Mouse (Mus musculus): ENCODE measurements at regions not wholly inside any gene's neighbourhood (a gene's known extent, or its start where the extent isn't known, plus 50 kb on each side); places are given as distances from the start of the nearest gene placed in this dataset.

- Histone ChIP-seq H3K9me3 (replicated peaks; ENCODE audit: control insufficient read depth, low read length) (no peaks in the 10 kb centered on the region), H3K4me1 (ENCODE audit: control insufficient read depth, insufficient read depth, low read length) (no peaks in the 10 kb centered on the region), H3K36me3 (ENCODE audit: control insufficient read depth, insufficient read depth) (no peaks in the 10 kb centered on the region), H3K9ac (ENCODE audit: low read length) (no peak overlapping the region), H3K4me3 (ENCODE audit: low read length) (no peak overlapping the region), H3K4me2 (ENCODE audit: low read depth, low read length) (no peak overlapping the region), H3K27ac (ENCODE audit: low read length) (no peak overlapping the region), H3K27me3 (ENCODE audit: control insufficient read depth, insufficient read depth, low read length) (no peaks in the 10 kb centered on the region)
- no peak for ATAC-seq (replicated peaks; ENCODE audit: extremely low read depth, insufficient read depth, low FRiP score)
- 66% methylated on average over 3 of the region's 3 CpGs for WGBS
These were observed 158.7 kb upstream of the Castor2 start for GRCm38 (mm10) chr5:133940841-133941240.

- Histone ChIP-seq H3K27ac (ENCODE audit: low read length) (no peak overlapping the region), H3K4me3 (ENCODE audit: low read length) (no peak overlapping the region), H3K4me1 (ENCODE audit: control insufficient read depth, insufficient read depth, low read length) (no peaks in the 10 kb centered on the region), H3K9me3 (replicated peaks; ENCODE audit: control insufficient read depth, low read length) (no peaks in the 10 kb centered on the region), H3K4me2 (ENCODE audit: low read depth, low read length) (no peak overlapping the region), H3K9ac (ENCODE audit: low read length) (no peak overlapping the region), H3K36me3 (ENCODE audit: control insufficient read depth, insufficient read depth) (no peaks in the 10 kb centered on the region), H3K27me3 (ENCODE audit: control insufficient read depth, insufficient read depth, low read length) (no peaks in the 10 kb centered on the region)
- no peak for ATAC-seq (replicated peaks; ENCODE audit: extremely low read depth, insufficient read depth, low FRiP score)
- WGBS: 69% methylated on average over 2 of the region's 2 CpGs
These were observed 159.5 kb upstream of the Castor2 start for GRCm38 (mm10) chr5:133940030-133940429.

GRCm38 (mm10) chr5:133937967-133938918 lies 161.3 kb upstream of the Castor2 start:
- Histone ChIP-seq H3K9ac (ENCODE audit: low read length) (no peak overlapping the region), H3K4me2 (ENCODE audit: low read depth, low read length) (no peak overlapping the region), H3K36me3 (ENCODE audit: control insufficient read depth, insufficient read depth) (no peaks in the 10 kb centered on the region), H3K4me1 (ENCODE audit: control insufficient read depth, insufficient read depth, low read length) (no peaks in the 10 kb centered on the region), H3K27me3 (ENCODE audit: control insufficient read depth, insufficient read depth, low read length) (no peaks in the 10 kb centered on the region), H3K4me3 (ENCODE audit: low read length) (no peak overlapping the region), H3K27ac (ENCODE audit: low read length) (no peak overlapping the region), H3K9me3 (replicated peaks; ENCODE audit: control insufficient read depth, low read length) (no peaks in the 10 kb centered on the region)
- 69% methylated on average over 9 of the region's 9 CpGs for WGBS
- ATAC-seq (replicated peaks; ENCODE audit: extremely low read depth, insufficient read depth, low FRiP score): no peak

- Histone ChIP-seq H3K9ac (ENCODE audit: low read length) (no peak overlapping the region), H3K27ac (ENCODE audit: low read length) (no peak overlapping the region), H3K27me3 (ENCODE audit: control insufficient read depth, insufficient read depth, low read length) (no peaks in the 10 kb centered on the region), H3K4me1 (ENCODE audit: control insufficient read depth, insufficient read depth, low read length) (no peaks in the 10 kb centered on the region), H3K36me3 (ENCODE audit: control insufficient read depth, insufficient read depth) (no peaks in the 10 kb centered on the region), H3K4me2 (ENCODE audit: low read depth, low read length) (no peak overlapping the region), H3K4me3 (ENCODE audit: low read length) (no peak overlapping the region), H3K9me3 (replicated peaks; ENCODE audit: control insufficient read depth, low read length) (no peaks in the 10 kb centered on the region)
- WGBS: 74% methylated on average over 6 of the region's 6 CpGs
- no peak for ATAC-seq (replicated peaks; ENCODE audit: extremely low read depth, insufficient read depth, low FRiP score)
These were observed 164.1 kb upstream of the Castor2 start for GRCm38 (mm10) chr5:133935451-133935850.

- WGBS: 42% methylated on average over 6 of the region's 6 CpGs
- H3K9ac ChIP-seq (ENCODE audit: low read length): no peak overlapping the region
- no peaks in the 10 kb centered on the region for H3K4me1 ChIP-seq (ENCODE audit: control insufficient read depth, insufficient read depth, low read length)
- H3K27me3 ChIP-seq (ENCODE audit: control insufficient read depth, insufficient read depth, low read length): no peaks in the 10 kb centered on the region
- H3K4me3 ChIP-seq (ENCODE audit: low read length): no peak overlapping the region
- H3K36me3 ChIP-seq (ENCODE audit: control insufficient read depth, insufficient read depth): no peaks in the 10 kb centered on the region
- no peak for ATAC-seq (replicated peaks; ENCODE audit: extremely low read depth, insufficient read depth, low FRiP score)
- no peak overlapping the region for H3K4me2 ChIP-seq (ENCODE audit: low read depth, low read length)
- no peak overlapping the region for H3K27ac ChIP-seq (ENCODE audit: low read length)
- H3K9me3 ChIP-seq (replicated peaks; ENCODE audit: control insufficient read depth, low read length): no peaks in the 10 kb centered on the region
These were observed 164.5 kb upstream of the Castor2 start for GRCm38 (mm10) chr5:133935006-133935405.

GRCm38 (mm10) chr5:133930101-133930500 lies 169.4 kb upstream of the Castor2 start:
- no peak for ATAC-seq (replicated peaks; ENCODE audit: extremely low read depth, insufficient read depth, low FRiP score)
- Histone ChIP-seq H3K4me2 (ENCODE audit: low read depth, low read length) (no peak overlapping the region), H3K9me3 (replicated peaks; ENCODE audit: control insufficient read depth, low read length) (no peaks in the 10 kb centered on the region), H3K27me3 (ENCODE audit: control insufficient read depth, insufficient read depth, low read length) (no peaks in the 10 kb centered on the region), H3K4me1 (ENCODE audit: control insufficient read depth, insufficient read depth, low read length) (no peaks in the 10 kb centered on the region), H3K27ac (ENCODE audit: low read length) (no peak overlapping the region), H3K9ac (ENCODE audit: low read length) (no peak overlapping the region), H3K36me3 (ENCODE audit: control insufficient read depth, insufficient read depth) (no peaks in the 10 kb centered on the region), H3K4me3 (ENCODE audit: low read length) (no peak overlapping the region)
- 74% methylated on average over 5 of the region's 5 CpGs for WGBS

GRCm38 (mm10) chr5:133927054-133927453 lies 172.5 kb upstream of the Castor2 start:
- Histone ChIP-seq H3K27ac (ENCODE audit: low read length) (no peak overlapping the region), H3K27me3 (ENCODE audit: control insufficient read depth, insufficient read depth, low read length) (no peaks in the 10 kb centered on the region), H3K4me2 (ENCODE audit: low read depth, low read length) (no peak overlapping the region), H3K4me1 (ENCODE audit: control insufficient read depth, insufficient read depth, low read length) (no peaks in the 10 kb centered on the region), H3K4me3 (ENCODE audit: low read length) (no peak overlapping the region), H3K9me3 (replicated peaks; ENCODE audit: control insufficient read depth, low read length) (no peaks in the 10 kb centered on the region), H3K36me3 (ENCODE audit: control insufficient read depth, insufficient read depth) (no peaks in the 10 kb centered on the region), H3K9ac (ENCODE audit: low read length) (no peak overlapping the region)
- WGBS: 72% methylated on average over 5 of the region's 5 CpGs
- ATAC-seq (replicated peaks; ENCODE audit: extremely low read depth, insufficient read depth, low FRiP score): no peak

GRCm38 (mm10) chr5:133925184-133925900 lies 174.2 kb upstream of the Castor2 start:
- no peak overlapping the region for H3K9ac ChIP-seq (ENCODE audit: low read length)
- no peak overlapping the region for H3K4me3 ChIP-seq (ENCODE audit: low read length)
- no peaks in the 10 kb centered on the region for H3K9me3 ChIP-seq (replicated peaks; ENCODE audit: control insufficient read depth, low read length)
- no peak for ATAC-seq (replicated peaks; ENCODE audit: extremely low read depth, insufficient read depth, low FRiP score)
- WGBS: 21% methylated on average over 5 of the region's 5 CpGs
- no peaks in the 10 kb centered on the region for H3K4me1 ChIP-seq (ENCODE audit: control insufficient read depth, insufficient read depth, low read length)
- H3K4me2 ChIP-seq (ENCODE audit: low read depth, low read length): no peak overlapping the region
- H3K27me3 ChIP-seq (ENCODE audit: control insufficient read depth, insufficient read depth, low read length): no peaks in the 10 kb centered on the region
- no peaks in the 10 kb centered on the region for H3K36me3 ChIP-seq (ENCODE audit: control insufficient read depth, insufficient read depth)
- no peak overlapping the region for H3K27ac ChIP-seq (ENCODE audit: low read length)

GRCm38 (mm10) chr5:133922181-133922580 lies 177.3 kb upstream of the Castor2 start:
- no peak overlapping the region for H3K4me3 ChIP-seq (ENCODE audit: low read length)
- 61% methylated on average over 1 of the region's 1 CpGs for WGBS

More at GRCm38 (mm10) chr5:133922181-133922580, 177.3 kb upstream of the Castor2 start:
- ATAC-seq (replicated peaks; ENCODE audit: extremely low read depth, insufficient read depth, low FRiP score): no peak
- Histone ChIP-seq H3K27ac (ENCODE audit: low read length) (no peak overlapping the region), H3K4me1 (ENCODE audit: control insufficient read depth, insufficient read depth, low read length) (no peaks in the 10 kb centered on the region), H3K9ac (ENCODE audit: low read length) (no peak overlapping the region), H3K27me3 (ENCODE audit: control insufficient read depth, insufficient read depth, low read length) (no peaks in the 10 kb centered on the region), H3K9me3 (replicated peaks; ENCODE audit: control insufficient read depth, low read length) (no peaks in the 10 kb centered on the region), H3K4me2 (ENCODE audit: low read depth, low read length) (no peak overlapping the region), H3K36me3 (ENCODE audit: control insufficient read depth, insufficient read depth) (no peaks in the 10 kb centered on the region)

Measured in heart, embryonic 16.5 days (tissue).